Mouse (Mus musculus): ENCODE results near the gene Tmem97.

GRCm38 (mm10) chr11:78568827-78569226 is 18.2 kb upstream of the Tmem97 start:
- no peak for TF ChIP-seq USF1 (IDR thresholded peaks at IDR 0.05; ENCODE audit: low read depth, low read length)
- TF ChIP-seq ZKSCAN1 (IDR thresholded peaks at IDR 0.05; ENCODE audit: low read depth, low read length): no peak
- TF ChIP-seq TCF12 (IDR thresholded peaks at IDR 0.05; ENCODE audit: low read depth, low read length): no peak
- TF ChIP-seq POLR2A (IDR thresholded peaks at IDR 0.05; ENCODE audit: control insufficient read depth in 1 of 2, insufficient read depth in 1 of 2, low read depth in 1 of 2, low read length in 2 of 2, poor library complexity in 1 of 2): no peak
- TF ChIP-seq GATA1 (IDR thresholded peaks at IDR 0.05; ENCODE audit: low read depth, low read length): no peak
- TF ChIP-seq CTCF (IDR thresholded peaks at IDR 0.05 in 2 of 3, conservative IDR thresholded peaks at IDR 0.05 in 1 of 3; ENCODE audit: control insufficient read depth in 1 of 3, insufficient read depth in 1 of 3, low read depth in 2 of 3, low read length in 3 of 3, poor library complexity in 1 of 3, severe bottlenecking in 1 of 3): no peak
- no peak for TF ChIP-seq TBP (IDR thresholded peaks at IDR 0.05; ENCODE audit: low read depth, low read length)
- TF ChIP-seq KAT2A (conservative IDR thresholded peaks at IDR 0.05; ENCODE audit: low read depth, low read length): no peak
- TF ChIP-seq EP300 (IDR thresholded peaks at IDR 0.05; ENCODE audit: low read depth in 1 of 2, low read length in 2 of 2): no peak
- no peak for TF ChIP-seq SMC3 (IDR thresholded peaks at IDR 0.05; ENCODE audit: low read depth, low read length)

Data from MEL (cell line).